Comparison of ENCODE assay signal across 24 mouse cellular contexts in genomic region chr6:92802421-92802820, GRCm38 (mm10). TPM values are rescaled to one million over a fixed set of nuclear protein-coding genes. Genes with fewer than 3 reads are reported as not detected.
DNase-seq lines count a peak whose midpoint lies in the region; ATAC-seq lines count a peak whose summit lies in the region.
"Had no signal": no experiment of that assay in that cellular context is flagged by ENCODE, and none has a peak within 500 bp of the region (broad histone marks: within the 10 kb centered on the region; RNA-seq: fewer than 3 reads in every experiment).

No protein-coding gene starts in this region.

- no peak for DNase-seq in hindbrain, embryonic 11.5 days (ENCODE audit: low spot score)
- DNase-seq in midbrain, embryonic 11.5 days (ENCODE audit: low spot score, missing footprints) = peak; percentile 54
- DNase-seq in R1 (ENCODE audit: low read depth, low spot score) = peak; percentile 54
- no peak for DNase-seq in adrenal gland, postnatal 10 days
- DNase-seq: adrenal gland, adult 8-10 months; adrenal gland, postnatal 36 days; cerebellum, adult 18-20 months; cerebellum, adult 9-10 months had no signal

- peaks cover 4% of the 10 kb centered on the region; the same call in 1 of the 2 replicates for H3K4me1 ChIP-seq in hindbrain, embryonic 16.5 days (ENCODE audit: control insufficient read depth, insufficient read depth, low read depth, low read length)
- H3K4me1 ChIP-seq in hindbrain, embryonic 11.5 days (replicated peaks; ENCODE audit: control insufficient read depth, insufficient read depth, low read length) = no peaks in the 10 kb centered on the region
- no peaks in the 10 kb centered on the region for H3K4me1 ChIP-seq in midbrain, embryonic 11.5 days (ENCODE audit: control insufficient read depth, insufficient read depth, low read length)
- H3K4me1 ChIP-seq in midbrain, embryonic 15.5 days = no peaks in the 10 kb centered on the region
- H3K4me1 ChIP-seq: embryonic facial prominence, embryonic 12.5 days; forebrain, embryonic 12.5 days; forebrain, embryonic 15.5 days had no signal

- no peak overlapping the region for H3K4me3 ChIP-seq in hindbrain, embryonic 16.5 days (ENCODE audit: low read length)
- no peak overlapping the region for H3K4me3 ChIP-seq in hindbrain, embryonic 11.5 days (ENCODE audit: low read depth, low read length)
- no peak overlapping the region for H3K4me3 ChIP-seq in midbrain, embryonic 11.5 days (ENCODE audit: low read depth, low read length)
- H3K4me3 ChIP-seq in midbrain, embryonic 15.5 days = no peak overlapping the region
- H3K4me3 ChIP-seq: embryonic facial prominence, embryonic 12.5 days; erythroblast, embryonic 14.5 days; forebrain, embryonic 12.5 days; forebrain, embryonic 15.5 days; heart, adult 2 months; heart, embryonic 10.5 days; heart, embryonic 13.5 days; intestine, embryonic 15.5 days had no signal

- no peaks in the 10 kb centered on the region for H3K27me3 ChIP-seq in hindbrain, embryonic 16.5 days (replicated peaks; ENCODE audit: control insufficient read depth, insufficient read depth, low read length)
- no peaks in the 10 kb centered on the region for H3K27me3 ChIP-seq in hindbrain, embryonic 11.5 days (ENCODE audit: control insufficient read depth, insufficient read depth, low read length)
- H3K27me3 ChIP-seq in midbrain, embryonic 11.5 days (ENCODE audit: control insufficient read depth, insufficient read depth, low read length) = no peaks in the 10 kb centered on the region
- no peaks in the 10 kb centered on the region for H3K27me3 ChIP-seq in midbrain, embryonic 15.5 days (replicated peaks)
- H3K27me3 ChIP-seq: embryonic facial prominence, embryonic 12.5 days; forebrain, embryonic 12.5 days; forebrain, embryonic 15.5 days; heart, embryonic 13.5 days; intestine, embryonic 15.5 days had no signal

- no peak overlapping the region for H3K27ac ChIP-seq in hindbrain, embryonic 16.5 days (ENCODE audit: low read depth, low read length)
- no peak overlapping the region for H3K27ac ChIP-seq in hindbrain, embryonic 11.5 days (ENCODE audit: low read depth, low read length)
- H3K27ac ChIP-seq in midbrain, embryonic 11.5 days (ENCODE audit: low read depth, low read length) = no peak overlapping the region
- no peak overlapping the region for H3K27ac ChIP-seq in midbrain, embryonic 15.5 days
- H3K27ac ChIP-seq: embryonic facial prominence, embryonic 12.5 days; forebrain, embryonic 12.5 days; forebrain, embryonic 15.5 days; heart, adult 2 months; hindbrain, embryonic 14.5 days had no signal

- ATAC-seq in hindbrain, embryonic 16.5 days = peak; percentile 9; the same call in 1 of the 2 replicates
- ATAC-seq in hindbrain, embryonic 11.5 days (ENCODE audit: low FRiP score) = no peak
- ATAC-seq in midbrain, embryonic 11.5 days (ENCODE audit: low FRiP score) = no peak
- no peak for ATAC-seq in midbrain, embryonic 15.5 days (replicated peaks)
- ATAC-seq: activated CD4-positive, CD25-positive, alpha-beta regulatory T cell, adult 4 months; CD4-positive, CD25-positive, alpha-beta regulatory T cell, adult 4 months; forebrain, embryonic 15.5 days had no signal

- no peak overlapping the region for H3K4me2 ChIP-seq in hindbrain, embryonic 16.5 days (ENCODE audit: low read length)
- H3K4me2 ChIP-seq in hindbrain, embryonic 11.5 days (replicated peaks; ENCODE audit: low read depth, low read length) = no peak overlapping the region
- H3K4me2 ChIP-seq in midbrain, embryonic 11.5 days = no peak overlapping the region
- no peak overlapping the region for H3K4me2 ChIP-seq in midbrain, embryonic 15.5 days
- H3K4me2 ChIP-seq: embryonic facial prominence, embryonic 12.5 days; forebrain, embryonic 12.5 days; forebrain, embryonic 15.5 days; heart, embryonic 13.5 days; hindbrain, embryonic 14.5 days; intestine, embryonic 15.5 days had no signal

- H3K36me3 ChIP-seq in hindbrain, embryonic 16.5 days (ENCODE audit: control insufficient read depth, insufficient read depth, low read length) = no peaks in the 10 kb centered on the region
- H3K36me3 ChIP-seq in hindbrain, embryonic 11.5 days (ENCODE audit: control insufficient read depth, insufficient read depth, low read length) = no peaks in the 10 kb centered on the region
- H3K36me3 ChIP-seq in midbrain, embryonic 11.5 days (ENCODE audit: control insufficient read depth, insufficient read depth, low read length) = no peaks in the 10 kb centered on the region
- H3K36me3 ChIP-seq in midbrain, embryonic 15.5 days (replicated peaks) = no peaks in the 10 kb centered on the region
- H3K36me3 ChIP-seq: forebrain, embryonic 12.5 days; forebrain, embryonic 15.5 days; intestine, embryonic 15.5 days had no signal

- H3K9ac ChIP-seq in hindbrain, embryonic 16.5 days (ENCODE audit: low read depth, low read length) = no peak overlapping the region
- no peak overlapping the region for H3K9ac ChIP-seq in hindbrain, embryonic 11.5 days (ENCODE audit: low read depth, low read length)
- H3K9ac ChIP-seq in midbrain, embryonic 11.5 days (ENCODE audit: low read length) = no peak overlapping the region
- no peak overlapping the region for H3K9ac ChIP-seq in midbrain, embryonic 15.5 days
- H3K9ac ChIP-seq: embryonic facial prominence, embryonic 12.5 days; forebrain, embryonic 12.5 days; forebrain, embryonic 15.5 days; heart, embryonic 13.5 days; hindbrain, embryonic 14.5 days; intestine, embryonic 15.5 days had no signal

- WGBS in hindbrain, embryonic 16.5 days = 90% methylated on average over 11 of the region's 11 CpGs
- 95% methylated on average over 11 of the region's 11 CpGs for WGBS in hindbrain, embryonic 11.5 days
- 94% methylated on average over 11 of the region's 11 CpGs for WGBS in midbrain, embryonic 11.5 days
- WGBS in midbrain, embryonic 15.5 days = 94% methylated on average over 11 of the region's 11 CpGs

- H3K9me3 ChIP-seq in hindbrain, embryonic 16.5 days (ENCODE audit: control insufficient read depth, low read length) = no peaks in the 10 kb centered on the region
- no peaks in the 10 kb centered on the region for H3K9me3 ChIP-seq in hindbrain, embryonic 11.5 days (ENCODE audit: control insufficient read depth, low read length)
- no peaks in the 10 kb centered on the region for H3K9me3 ChIP-seq in midbrain, embryonic 11.5 days (ENCODE audit: control insufficient read depth, low read length)
- no peaks in the 10 kb centered on the region for H3K9me3 ChIP-seq in midbrain, embryonic 15.5 days
- H3K9me3 ChIP-seq: embryonic facial prominence, embryonic 12.5 days; forebrain, embryonic 12.5 days; forebrain, embryonic 15.5 days; heart, embryonic 10.5 days; heart, embryonic 13.5 days; intestine, embryonic 15.5 days had no signal

RNA-seq across cellular contexts. Expression of gene A730049H05Rik, which starts 13.9 kb away (rescaled TPM):
- 0.54 and 0.97 TPM in 2 replicates for polyA plus RNA-seq in hindbrain, embryonic 16.5 days (2015; fragmentation: Nextera tagmentation; extraction: Ambion mirVana)
- polyA plus RNA-seq in hindbrain, embryonic 11.5 days (2014; fragmentation: Nextera tagmentation; extraction: Ambion mirVana) = 0.18 and 0.25 TPM in 2 replicates
- 0.12 and 0.43 TPM in 2 replicates for polyA plus RNA-seq in midbrain, embryonic 11.5 days (2014; fragmentation: Nextera tagmentation; extraction: Ambion mirVana)
- 0.40 and 0.60 TPM in 2 replicates for polyA plus RNA-seq in midbrain, embryonic 15.5 days (2015; fragmentation: Nextera tagmentation; extraction: Ambion mirVana)
- total RNA-seq in adrenal gland, postnatal 10 days (2021) = 1 to 10 TPM in 1 of 2 experiments, under 1 TPM in 1; 0.45 to 1.1 TPM
- total RNA-seq: hematopoietic stem cell, adult 5-6 weeks; MEL had no signal
- polyA plus RNA-seq: activated CD4-positive, CD25-positive, alpha-beta regulatory T cell, adult 4 months; C2C12; CD4-positive, CD25-positive, alpha-beta regulatory T cell, adult 4 months; erythroblast, embryonic 14.5 days; heart, adult 2 months had no signal

Comparison
In these comparisons a context has a peak if more than half of its experiments do, and no peak if none do; other contexts are left out.
1. DNase-seq: peak in midbrain, embryonic 11.5 days (single experiment) and R1 (single experiment); none in hindbrain, embryonic 11.5 days (single experiment) and adrenal gland, postnatal 10 days (single experiment).